8 mouse cellular contexts compared by ENCODE assay signal in genomic region chrX:75672976-75673375, GRCm38 (mm10).
A peak's percentile ranks its signal among the peaks of the same experiment; 100 is the strongest.
DNase-seq lines count a peak whose midpoint lies in the region; ATAC-seq and TF ChIP-seq lines count a peak whose summit lies in the region.

No protein-coding gene starts in this region.

- WGBS in kidney, postnatal 0 days: 63% methylated on average over 13 of the region's 13 CpGs
- WGBS in midbrain, embryonic 14.5 days: 61% methylated on average over 13 of the region's 13 CpGs

- H3K9ac ChIP-seq in kidney, postnatal 0 days (ENCODE audit: low read depth, low read length): peak overlapping the region; percentile 58; the same call in 1 of the 2 replicates
- H3K9ac ChIP-seq in midbrain, embryonic 14.5 days (replicated peaks; ENCODE audit: low read length): peak overlapping the region; percentile 37; the same call in 1 of the 2 replicates

- TF ChIP-seq POLR2A in bone marrow macrophage, adult 2 months (IDR thresholded peaks at IDR 0.05; ENCODE audit: borderline replicate concordance, low read depth, low read length): no peak

- H3K36me3 ChIP-seq in kidney, postnatal 0 days (ENCODE audit: insufficient read depth, low read length): no peaks in the 10 kb centered on the region
- H3K36me3 ChIP-seq in midbrain, embryonic 14.5 days (ENCODE audit: control insufficient read depth, insufficient read depth, low read length): no peaks in the 10 kb centered on the region

- H3K27ac ChIP-seq in bone marrow macrophage, adult 2 months (ENCODE audit: insufficient read depth, low read depth, low read length): no peak overlapping the region
- H3K27ac ChIP-seq in kidney, postnatal 0 days: no peak overlapping the region
- H3K27ac ChIP-seq in midbrain, embryonic 14.5 days (replicated peaks; ENCODE audit: low read depth, low read length): no peak overlapping the region

- no peaks in the 10 kb centered on the region for H3K27me3 ChIP-seq in kidney, postnatal 0 days (ENCODE audit: insufficient read depth, low read length)
- H3K27me3 ChIP-seq in midbrain, embryonic 14.5 days (ENCODE audit: control insufficient read depth, insufficient read depth, low read length): no peaks in the 10 kb centered on the region

- peak; percentile 35 for DNase-seq in layer of hippocampus, adult 11-12 months (ENCODE audit: low spot score)
- DNase-seq in layer of hippocampus, adult 9-10 months (ENCODE audit: low spot score): no peak
- DNase-seq in frontal cortex, postnatal 10 days (ENCODE audit: low spot score in 2 of 2): peak; percentile 4 to 22
- no peak for DNase-seq in kidney, postnatal 0 days (ENCODE audit: low spot score)
- no peak for DNase-seq in midbrain, embryonic 14.5 days
- DNase-seq in thymus, postnatal 25 days: peak; percentile 1
- DNase-seq in Muller cell, postnatal 12 days (ENCODE audit: inconsistent ontology term): no peak

- no peak for ATAC-seq in kidney, postnatal 0 days (replicated peaks; ENCODE audit: low FRiP score, low read depth)
- no peak; the same call in 1 of the 2 replicates for ATAC-seq in midbrain, embryonic 14.5 days (ENCODE audit: low FRiP score, low TSS enrichment)

- H3K9me3 ChIP-seq in kidney, postnatal 0 days (replicated peaks; ENCODE audit: low read length): no peaks in the 10 kb centered on the region
- H3K9me3 ChIP-seq in midbrain, embryonic 14.5 days (ENCODE audit: control insufficient read depth, low read length): 0 out of 2 replicates have a peak, but pooled peaks cover 2% of the 10 kb centered on the region

- no peak for TF ChIP-seq CTCF in bone marrow macrophage, adult 2 months (IDR thresholded peaks at IDR 0.05; ENCODE audit: low read depth, low read length)
- TF ChIP-seq CTCF in kidney, postnatal 0 days (IDR thresholded peaks at IDR 0.05; ENCODE audit: low read depth): no peak

- H3K4me1 ChIP-seq in bone marrow macrophage, adult 2 months (ENCODE audit: control insufficient read depth, insufficient read depth, low read length): no peaks in the 10 kb centered on the region
- H3K4me1 ChIP-seq in kidney, postnatal 0 days (replicated peaks; ENCODE audit: insufficient read depth, low read length): no peaks in the 10 kb centered on the region
- no peaks in the 10 kb centered on the region for H3K4me1 ChIP-seq in midbrain, embryonic 14.5 days (ENCODE audit: control insufficient read depth, insufficient read depth, low read length)

- peak overlapping the region; percentile 44 for H3K4me2 ChIP-seq in kidney, postnatal 0 days (ENCODE audit: low read length)
- peak overlapping the region; percentile 28 for H3K4me2 ChIP-seq in midbrain, embryonic 14.5 days (ENCODE audit: low read length)

- H3K4me3 ChIP-seq in bone marrow macrophage, adult 2 months (ENCODE audit: insufficient read depth, low read length): peak overlapping the region; percentile 41
- H3K4me3 ChIP-seq in kidney, postnatal 0 days (replicated peaks; ENCODE audit: low read depth, low read length): peak overlapping the region; percentile 18
- peak overlapping the region; percentile 17; the same call in 1 of the 2 replicates for H3K4me3 ChIP-seq in midbrain, embryonic 14.5 days (replicated peaks; ENCODE audit: low read depth, low read length)

Comparison
In these comparisons a context has a peak if more than half of its experiments do, and no peak if none do; other contexts are left out.
1. DNase-seq: peak in layer of hippocampus, adult 11-12 months (single experiment), frontal cortex, postnatal 10 days (2 of 2) and thymus, postnatal 25 days (single experiment); none in layer of hippocampus, adult 9-10 months (single experiment), kidney, postnatal 0 days (single experiment), midbrain, embryonic 14.5 days (single experiment) and Muller cell, postnatal 12 days (single experiment).
2. Peak in every context shown above with its lines, with median percentiles within 50 percentile points of each other: H3K4me3 ChIP-seq.